9 mouse cellular contexts compared by ENCODE assay signal in the genomic region with DNA sequence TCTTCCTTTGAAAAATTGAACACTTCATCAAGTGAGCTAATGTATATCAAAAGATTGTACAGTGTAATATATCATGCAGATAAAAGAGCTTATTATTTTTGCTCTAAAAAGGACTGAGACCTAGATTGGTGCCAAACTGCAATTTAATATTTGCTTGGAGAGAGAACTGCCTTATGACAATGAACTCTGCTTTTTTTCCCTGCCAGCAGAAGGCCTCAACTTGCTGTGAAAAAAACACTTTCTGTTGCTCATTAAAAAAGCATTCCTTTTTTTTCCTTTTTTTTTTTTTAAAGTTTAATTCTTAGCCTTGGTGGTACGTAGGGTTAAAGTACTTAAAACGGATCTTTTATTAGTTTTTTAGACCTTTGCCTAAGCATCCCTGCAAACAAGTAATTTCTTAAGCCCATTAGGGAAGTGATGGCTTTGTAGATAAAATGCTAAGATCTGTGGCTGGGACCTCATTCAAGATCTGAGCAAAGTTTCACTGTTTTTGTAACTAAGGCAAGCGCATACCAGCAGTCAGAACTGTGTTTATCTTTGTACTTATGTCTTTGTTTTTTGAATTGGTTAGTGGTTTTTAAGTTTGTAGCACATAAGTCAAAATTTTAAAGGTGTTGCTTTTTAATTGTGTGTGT. TPM values are rescaled to one million over a fixed set of nuclear protein-coding genes. Genes with fewer than 3 reads are reported as not detected.
DNase-seq lines count a peak whose midpoint lies in the region; ATAC-seq and TF ChIP-seq lines count a peak whose summit lies in the region.
"Had no signal": no experiment of that assay in that cellular context is flagged by ENCODE, and none has a peak within 500 bp of the region (broad histone marks: within the 10 kb centered on the region; RNA-seq: fewer than 3 reads in every experiment).

No protein-coding gene starts in this region.

- intact Hi-C loops in heart, adult 2 months (cut with DNase I): loop anchor here (5.0 kb wide), 1 partner anchor 66 kb away; no protein-coding TSS in a partner anchor

- TF ChIP-seq POLR2A in heart, adult 2 months (IDR thresholded peaks at IDR 0.05; ENCODE audit: insufficient read depth, low read depth, low read length): no peak

- ATAC-seq in forebrain, embryonic 14.5 days: no peak
- no peak for ATAC-seq in liver, embryonic 15.5 days (ENCODE audit: insufficient read depth)

- peak overlapping the region; percentile 100 for H3K27ac ChIP-seq in heart, embryonic 10.5 days
- no peak overlapping the region; the same call in 1 of the 2 replicates for H3K27ac ChIP-seq in heart, adult 2 months
- H3K27ac ChIP-seq in forebrain, embryonic 14.5 days (ENCODE audit: low read depth, low read length): no peak overlapping the region; the same call in 1 of the 2 replicates
- peak overlapping the region; percentile 89; the same call in 1 of the 2 replicates for H3K27ac ChIP-seq in liver, embryonic 15.5 days (replicated peaks)

- TF ChIP-seq EP300 in heart, adult 2 months (IDR thresholded peaks at IDR 0.05; ENCODE audit: insufficient read depth, low read depth, low read length): no peak

- no peaks in the 10 kb centered on the region for H3K36me3 ChIP-seq in heart, embryonic 10.5 days
- H3K36me3 ChIP-seq in heart, adult 2 months (ENCODE audit: control insufficient read depth, insufficient read depth, low read length): peaks cover 3% of the 10 kb centered on the region; the same call in 1 of the 2 replicates
- no peaks in the 10 kb centered on the region for H3K36me3 ChIP-seq in forebrain, embryonic 14.5 days (ENCODE audit: control insufficient read depth, insufficient read depth, low read length)
- H3K36me3 ChIP-seq in liver, embryonic 15.5 days (replicated peaks): no peaks in the 10 kb centered on the region

- 43% methylated on average over 3 of the region's 3 CpGs for WGBS in heart, embryonic 10.5 days
- WGBS in heart, adult 2 months: 59% methylated on average over 3 of the region's 3 CpGs
- 40% methylated on average over 3 of the region's 3 CpGs for WGBS in forebrain, embryonic 14.5 days
- whole genome bisulfite sequencing in liver, embryonic 15.5 days (ENCODE audit: insufficient replicate concordance): 30% methylated on average over 3 of the region's 3 CpGs

- peak overlapping the region; percentile 99 for H3K4me3 ChIP-seq in heart, embryonic 10.5 days
- no peak overlapping the region for H3K4me3 ChIP-seq in heart, adult 2 months
- H3K4me3 ChIP-seq in forebrain, embryonic 14.5 days (ENCODE audit: low read depth, low read length): peak overlapping the region; percentile 96
- peak overlapping the region; percentile 98 for H3K4me3 ChIP-seq in liver, embryonic 15.5 days (replicated peaks)

- H3K27me3 ChIP-seq in heart, embryonic 10.5 days (ENCODE audit: insufficient read depth, poor library complexity, severe bottlenecking): no peaks in the 10 kb centered on the region
- H3K27me3 ChIP-seq in heart, adult 2 months (ENCODE audit: control insufficient read depth, insufficient read depth, low read length): no peaks in the 10 kb centered on the region
- H3K27me3 ChIP-seq in forebrain, embryonic 14.5 days (replicated peaks; ENCODE audit: control insufficient read depth, insufficient read depth, low read length): no peaks in the 10 kb centered on the region
- no peaks in the 10 kb centered on the region for H3K27me3 ChIP-seq in liver, embryonic 15.5 days

- H3K9me3 ChIP-seq in heart, embryonic 10.5 days: no peaks in the 10 kb centered on the region
- H3K9me3 ChIP-seq in forebrain, embryonic 14.5 days (replicated peaks; ENCODE audit: control insufficient read depth, low read length): no peaks in the 10 kb centered on the region
- H3K9me3 ChIP-seq in liver, embryonic 15.5 days (replicated peaks): no peaks in the 10 kb centered on the region

- H3K79me2 ChIP-seq in heart, adult 2 months (replicated peaks; ENCODE audit: control insufficient read depth, insufficient read depth, low read length): no peaks in the 10 kb centered on the region

- peaks cover 18% of the 10 kb centered on the region for H3K4me1 ChIP-seq in heart, embryonic 10.5 days
- no peaks in the 10 kb centered on the region; the same call in 1 of the 2 replicates for H3K4me1 ChIP-seq in heart, adult 2 months (ENCODE audit: control insufficient read depth, insufficient read depth, low read length)
- H3K4me1 ChIP-seq in forebrain, embryonic 14.5 days (ENCODE audit: control insufficient read depth, insufficient read depth, low read length): peaks cover 11% of the 10 kb centered on the region
- peaks cover 49% of the 10 kb centered on the region for H3K4me1 ChIP-seq in liver, embryonic 15.5 days (replicated peaks)

- H3K4me2 ChIP-seq in forebrain, embryonic 14.5 days (ENCODE audit: low read length): peak overlapping the region; percentile 51
- peak overlapping the region; percentile 85 for H3K4me2 ChIP-seq in liver, embryonic 15.5 days

- no peak for DNase-seq in heart, embryonic 10.5 days (ENCODE audit: low spot score)
- DNase-seq in heart, adult 2 months: no peak
- DNase-seq in A20 (ENCODE audit: low read depth, low spot score): peak; percentile 46
- no peak for DNase-seq in forebrain, embryonic 14.5 days (ENCODE audit: low spot score)
- no peak for DNase-seq in cerebellum, postnatal 14 days
- no peak for DNase-seq in thymus, postnatal 0 days (ENCODE audit: low spot score)
- no peak for DNase-seq in cerebellum, postnatal 4 days (ENCODE audit: low spot score in 2 of 2)
- DNase-seq: lung, adult 2 months had no signal

- no peak for TF ChIP-seq CTCF in heart, adult 2 months (IDR thresholded peaks at IDR 0.05)

- no peak overlapping the region for H3K9ac ChIP-seq in heart, adult 2 months (ENCODE audit: low read depth, low read length)
- no peak overlapping the region; the same call in 1 of the 2 replicates for H3K9ac ChIP-seq in forebrain, embryonic 14.5 days (ENCODE audit: low read length)
- H3K9ac ChIP-seq in liver, embryonic 15.5 days: peak overlapping the region; percentile 92; the same call in 1 of the 2 replicates

RNA-seq across cellular contexts. Expression of gene Scmh1, which starts 1.7 kb away (rescaled TPM):
- 58.3 and 86.8 TPM in 2 replicates for polyA plus RNA-seq in heart, embryonic 10.5 days (2016; fragmentation: Nextera tagmentation; extraction: Ambion mirVana)
- total RNA-seq in heart, adult 2 months (2021): 10 to 100 TPM; 53.1 to 67.9 TPM
- 48.1 and 63.6 TPM in 2 replicates for polyA plus RNA-seq in heart, adult 2 months (2012; rRNA removed)
- 38.8 and 55.8 TPM in 2 replicates for polyA plus RNA-seq in forebrain, embryonic 14.5 days (2014; fragmentation: Nextera tagmentation; extraction: Ambion mirVana)
- polyA plus RNA-seq in liver, embryonic 15.5 days (2015; fragmentation: Nextera tagmentation; extraction: Ambion mirVana): 12.3 and 12.8 TPM in 2 replicates
- polyA plus RNA-seq in thymus, postnatal 0 days (2015; fragmentation: Nextera tagmentation; extraction: Ambion mirVana): 31.8 and 34.4 TPM in 2 replicates

Comparison
In these comparisons a context has a peak if more than half of its experiments do, and no peak if none do; other contexts are left out.
1. H3K27ac ChIP-seq: peak in heart, embryonic 10.5 days (single experiment) and liver, embryonic 15.5 days (single experiment); none in heart, adult 2 months (single experiment) and forebrain, embryonic 14.5 days (single experiment).